Mouse (Mus musculus) lung, adult 2 months (tissue): ENCODE data around the gene Gm49425.

Experiments
- CTCF ChIP-seq: fragments of 200-500 bp; IDR thresholded peaks from 2 replicates; pipeline ENCODE4 v1.5.1; 2011; ENCODE audit warnings: mild to moderate bottlenecking, low read length, control low read depth; ENCODE audit not compliant: insufficient read depth
- POLR2A ChIP-seq: fragments of 200-500 bp; IDR thresholded peaks from 2 replicates; pipeline ENCODE4 v1.6.1; 2011; ENCODE audit warnings: low read depth, mild to moderate bottlenecking, control low read depth, low read length, borderline replicate concordance; ENCODE audit errors: extremely low read depth

- TF ChIP-seq POLR2A (no peak), CTCF (no peak)
These were observed 25.5 kb upstream of the Gm49425 start for GRCm38 (mm10) chr15:101542543-101542942.
